Mouse (Mus musculus): ENCODE measurements around the gene Esrrb. TPM values are rescaled to one million over a fixed set of nuclear protein-coding genes. Genes with fewer than 3 reads are reported as not detected.

The Esrrb gene
- not detected for polyA plus RNA-seq (2014; fragmentation: Illumina TruSeq; extraction: RNeasy Lipid Tissue Mini Kit (QIAGEN cat#74804); ENCODE audit: low read depth, low replicate concordance)

GRCm38 (mm10) chr12:86360696-86361631 is at the start of gene Esrrb:
Gene Esrrb, plus strand, starts transcription at chr12:86361117.

Other genes with a start within 250 kb of the Esrrb start
- gene Gpatch2l, start 119.3 kb upstream of the Esrrb start, polyA plus RNA-seq (2014; fragmentation: Illumina TruSeq; extraction: RNeasy Lipid Tissue Mini Kit (QIAGEN cat#74804); ENCODE audit: low read depth, low replicate concordance) = 17.9 TPM

Measured in adrenal gland, adult 10 weeks (tissue).